Mouse (Mus musculus) liver, postnatal 0 days (tissue): Measurements from ENCODE around the gene Emc1.

Experiments
- CTCF ChIP-seq: sonication (generic); IDR thresholded peaks from 2 replicates; pipeline ENCODE4 v1.5.1; 2016; ENCODE audit warnings: antibody characterized with exemption, low read depth
- EP300 ChIP-seq: IDR thresholded peaks from 2 replicates; pipeline ENCODE4 v1.6.1; 2016; ENCODE audit warnings: antibody characterized with exemption, low read depth, mild to moderate bottlenecking

DNA sequence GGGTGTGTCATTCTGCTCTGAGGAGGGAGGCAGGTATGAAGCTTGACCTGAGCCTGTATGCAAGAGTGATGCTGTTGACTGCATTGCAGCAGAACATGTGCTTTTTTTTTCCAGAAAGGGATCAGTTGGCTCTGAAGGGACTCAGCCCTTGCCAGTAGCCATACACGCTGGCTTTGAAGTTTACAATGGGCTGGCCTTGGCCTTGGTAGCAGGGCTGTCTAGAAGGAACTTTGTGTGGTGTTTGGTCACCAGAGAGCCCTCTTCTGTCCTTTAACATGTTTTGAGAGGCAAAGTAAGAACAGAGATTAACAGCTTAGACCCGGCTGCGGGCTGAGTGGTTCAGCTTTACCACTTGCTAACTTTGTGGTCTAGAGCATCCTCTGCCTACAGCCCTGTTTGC is 14.9 kb downstream of the Emc1 start:
- no peak for TF ChIP-seq CTCF
- no peak for TF ChIP-seq EP300
